Mouse (Mus musculus): ENCODE results near the gene Cpne2.

DNA sequence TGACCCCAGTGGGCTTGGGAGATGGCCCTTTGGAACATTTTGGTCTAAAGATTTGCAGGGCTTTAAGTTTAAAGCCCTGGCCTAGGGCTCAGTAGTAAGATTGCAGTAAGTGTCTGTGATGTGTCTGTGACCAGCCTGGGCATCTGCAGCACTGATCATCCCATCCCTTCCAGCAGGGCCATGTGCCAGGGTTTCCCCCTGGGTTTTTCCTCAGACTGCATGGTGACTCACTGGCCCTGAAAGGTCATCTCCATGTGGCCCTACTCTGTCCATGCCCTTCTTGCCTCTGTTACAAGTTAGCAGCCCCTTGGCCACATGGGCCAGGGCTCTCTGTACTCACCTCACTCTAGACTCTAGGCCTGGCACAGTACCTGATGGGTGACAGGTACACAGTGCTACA is 31.6 kb downstream of the Cpne2 start:
- no peak for TF ChIP-seq CTCF (IDR thresholded peaks at IDR 0.05)
- TF ChIP-seq EP300 (IDR thresholded peaks at IDR 0.05): no peak

Measured in lung, postnatal 0 days (tissue).